Mouse (Mus musculus): ENCODE results near the gene Polr2a.
"Not testable (repeated sequence)": the region's sequence is repeated elsewhere in the genome, so short reads cannot be mapped to it uniquely, and the experiment has no call there.

The Polr2a gene

GRCm38 (mm10) chr11:69752686-69753085 lies 5.8 kb downstream of the Polr2a start:
- no peak for DNase-seq (ENCODE audit: low spot score)

- no peak for DNase-seq (ENCODE audit: low spot score)
These were observed 6.8 kb downstream of the Polr2a start for GRCm38 (mm10) chr11:69751635-69752034.

- DNase-seq (ENCODE audit: low spot score) = not testable (repeated sequence)
These were observed 27.0 kb downstream of the Polr2a start for GRCm38 (mm10) chr11:69731408-69731807.

GRCm38 (mm10) chr11:69729063-69729462 lies 29.4 kb downstream of the Polr2a start:
- no peak for DNase-seq (ENCODE audit: low spot score)

- no peak for DNase-seq (ENCODE audit: low spot score)
These were observed 32.5 kb downstream of the Polr2a start for GRCm38 (mm10) chr11:69725951-69726350.

- DNase-seq (ENCODE audit: low spot score) = no peak
These were observed 35.4 kb downstream of the Polr2a start for GRCm38 (mm10) chr11:69723074-69723473.

GRCm38 (mm10) chr11:69720852-69721251 lies 37.6 kb downstream of the Polr2a start:
- no peak for DNase-seq (ENCODE audit: low spot score)

- no peak for DNase-seq (ENCODE audit: low spot score)
These were observed 39.0 kb downstream of the Polr2a start for GRCm38 (mm10) chr11:69719423-69719822.

- DNase-seq (ENCODE audit: low spot score) = no peak
These were observed 39.8 kb downstream of the Polr2a start for GRCm38 (mm10) chr11:69718661-69719060.

GRCm38 (mm10) chr11:69716953-69717352 lies 41.5 kb downstream of the Polr2a start:
- no peak for DNase-seq (ENCODE audit: low spot score)

GRCm38 (mm10) chr11:69715929-69716328 lies 42.5 kb downstream of the Polr2a start:
- DNase-seq (ENCODE audit: low spot score) = peak; percentile 72

- no peak for DNase-seq (ENCODE audit: low spot score)
These were observed 43.0 kb downstream of the Polr2a start for GRCm38 (mm10) chr11:69715482-69715881.

- no peak for DNase-seq (ENCODE audit: low spot score)
These were observed 43.7 kb downstream of the Polr2a start for GRCm38 (mm10) chr11:69714636-69715329.

GRCm38 (mm10) chr11:69712954-69713672 lies 45.3 kb downstream of the Polr2a start:
- no peak for DNase-seq (ENCODE audit: low spot score)

- DNase-seq (ENCODE audit: low spot score) = no peak
These were observed 47.4 kb downstream of the Polr2a start for GRCm38 (mm10) chr11:69711082-69711481.

GRCm38 (mm10) chr11:69710470-69710869 lies 48.0 kb downstream of the Polr2a start:
- no peak for DNase-seq (ENCODE audit: low spot score)

- DNase-seq (ENCODE audit: low spot score) = no peak
These were observed 48.6 kb downstream of the Polr2a start for GRCm38 (mm10) chr11:69709554-69710446.

- DNase-seq (ENCODE audit: low spot score) = no peak
These were observed 49.7 kb downstream of the Polr2a start for GRCm38 (mm10) chr11:69708614-69709265.

- no peak for DNase-seq (ENCODE audit: low spot score)
These were observed 50.5 kb downstream of the Polr2a start for GRCm38 (mm10) chr11:69707873-69708381.

GRCm38 (mm10) chr11:69707480-69707847 lies 51.0 kb downstream of the Polr2a start:
- no peak for DNase-seq (ENCODE audit: low spot score)

- peak; percentile 74 for DNase-seq (ENCODE audit: low spot score)
These were observed 51.5 kb downstream of the Polr2a start for GRCm38 (mm10) chr11:69706775-69707479.
